9 mouse cellular contexts compared by ENCODE assay signal in the genomic region with DNA sequence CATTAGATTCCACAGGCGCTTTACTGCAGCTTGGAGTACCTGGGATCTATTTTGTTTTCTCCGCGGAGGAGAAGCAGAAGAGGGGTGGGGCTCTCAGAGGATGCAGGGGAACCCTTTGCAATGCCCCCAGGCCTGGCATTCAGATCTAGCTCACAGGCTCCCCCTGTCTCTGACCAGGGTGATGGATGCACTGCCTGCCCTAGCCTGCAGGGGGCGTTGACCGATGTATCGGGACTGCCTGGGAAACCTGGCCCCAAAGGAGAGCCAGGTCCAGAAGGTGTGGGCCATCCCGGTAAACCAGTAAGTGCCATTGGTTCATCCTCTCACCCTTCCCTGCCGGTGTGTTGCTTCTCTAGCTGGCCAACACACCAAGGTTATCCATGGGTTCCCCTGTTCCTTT. TPM values are rescaled to one million over a fixed set of nuclear protein-coding genes. Genes with fewer than 3 reads are reported as not detected.
DNase-seq lines count a peak whose midpoint lies in the region; ATAC-seq and TF ChIP-seq lines count a peak whose summit lies in the region.
"Had no signal": no experiment of that assay in that cellular context is flagged by ENCODE, and none has a peak within 500 bp of the region (broad histone marks: within the 10 kb centered on the region; RNA-seq: fewer than 3 reads in every experiment).

No protein-coding gene starts in this region.

- no peak overlapping the region for H3K4me2 ChIP-seq in forebrain, postnatal 0 days (ENCODE audit: low read depth)
- H3K4me2 ChIP-seq in forebrain, embryonic 12.5 days: no peak overlapping the region

- no peak overlapping the region for H3K4me3 ChIP-seq in forebrain, postnatal 0 days (ENCODE audit: low read depth, low read length)
- H3K4me3 ChIP-seq in forebrain, embryonic 12.5 days (replicated peaks): no peak overlapping the region
- no peak overlapping the region for H3K4me3 ChIP-seq in thymus, adult 2 months (ENCODE audit: control insufficient read depth, insufficient read depth, low read length)

- no peaks in the 10 kb centered on the region for H3K9me3 ChIP-seq in forebrain, postnatal 0 days (ENCODE audit: low read length)
- no peaks in the 10 kb centered on the region for H3K9me3 ChIP-seq in forebrain, embryonic 12.5 days

- TF ChIP-seq CTCF in forebrain, postnatal 0 days (IDR thresholded peaks at IDR 0.05; ENCODE audit: low read depth): peak; percentile 74
- TF ChIP-seq CTCF in thymus, adult 2 months (IDR thresholded peaks at IDR 0.05; ENCODE audit: borderline replicate concordance, control insufficient read depth, extremely low read depth, insufficient read depth, low read length, poor library complexity): peak; percentile 78

- no peak overlapping the region for H3K9ac ChIP-seq in forebrain, postnatal 0 days
- H3K9ac ChIP-seq in forebrain, embryonic 12.5 days: no peak overlapping the region

- no peak for ATAC-seq in forebrain, postnatal 0 days
- no peak for ATAC-seq in forebrain, embryonic 12.5 days (ENCODE audit: low FRiP score)
- ATAC-seq in hematopoietic stem cell, adult 5-6 weeks (replicated peaks in 1 of 2; ENCODE audit: insufficient read depth in 1 of 2, low FRiP score in 2 of 2, low TSS enrichment in 1 of 2, low read depth in 1 of 2, poor library complexity in 2 of 2, severe bottlenecking in 2 of 2): peak; percentile 22 to 49; a peak in 3 of 4 replicates
- no peak for ATAC-seq in frontal cortex, adult (ENCODE audit: low TSS enrichment)

- no peaks in the 10 kb centered on the region for H3K36me3 ChIP-seq in forebrain, postnatal 0 days (ENCODE audit: insufficient read depth)
- no peaks in the 10 kb centered on the region for H3K36me3 ChIP-seq in forebrain, embryonic 12.5 days (replicated peaks)
- H3K36me3 ChIP-seq in thymus, adult 2 months (ENCODE audit: control insufficient read depth, insufficient read depth, low read length): no peaks in the 10 kb centered on the region

- no peak for TF ChIP-seq POLR2A in thymus, adult 2 months (IDR thresholded peaks at IDR 0.05; ENCODE audit: control insufficient read depth, extremely low read depth, insufficient read depth, low read length, poor library complexity)

- no peaks in the 10 kb centered on the region for H3K27me3 ChIP-seq in forebrain, postnatal 0 days (ENCODE audit: insufficient read depth, low read length)
- no peaks in the 10 kb centered on the region for H3K27me3 ChIP-seq in forebrain, embryonic 12.5 days
- no peaks in the 10 kb centered on the region for H3K27me3 ChIP-seq in thymus, adult 2 months (ENCODE audit: control insufficient read depth, insufficient read depth, low read length)

- H3K27ac ChIP-seq in forebrain, postnatal 0 days (ENCODE audit: low read depth, low read length): no peak overlapping the region
- H3K27ac ChIP-seq in forebrain, embryonic 12.5 days: no peak overlapping the region
- no peak overlapping the region for H3K27ac ChIP-seq in thymus, adult 2 months (ENCODE audit: control insufficient read depth, insufficient read depth, low read length)

- DNase-seq in forebrain, postnatal 0 days: no peak
- DNase-seq in thymus, adult 2 months: peak; percentile 39
- no peak for DNase-seq in thymus, adult 18-20 months
- peak; percentile 71 for DNase-seq in retina, embryonic 14.5 days (ENCODE audit: low spot score)
- DNase-seq in heart, adult 9 months (ENCODE audit: low spot score in 2 of 2): no peak

- no peaks in the 10 kb centered on the region for H3K4me1 ChIP-seq in forebrain, postnatal 0 days (ENCODE audit: insufficient read depth)
- no peaks in the 10 kb centered on the region; the same call in 1 of the 2 replicates for H3K4me1 ChIP-seq in forebrain, embryonic 12.5 days
- no peaks in the 10 kb centered on the region for H3K4me1 ChIP-seq in thymus, adult 2 months (replicated peaks; ENCODE audit: control insufficient read depth, insufficient read depth, low read length)

- WGBS in forebrain, postnatal 0 days: 16% methylated on average over 8 of the region's 8 CpGs
- 12% methylated on average over 8 of the region's 8 CpGs for WGBS in forebrain, embryonic 12.5 days
- WGBS in thymus, adult 2 months: 36% methylated on average over 8 of the region's 8 CpGs

RNA-seq across cellular contexts. Expression of a gene that starts 19.2 kb away (rescaled TPM):
- 21.8 and 29.7 TPM in 2 replicates for total RNA-seq in forebrain, postnatal 0 days (2014; rRNA removed)
- polyA plus RNA-seq in forebrain, postnatal 0 days (2015; fragmentation: Nextera tagmentation; extraction: Ambion mirVana): 6.8 and 7.5 TPM in 2 replicates
- polyA plus RNA-seq in forebrain, embryonic 12.5 days (2016; fragmentation: Nextera tagmentation; extraction: Ambion mirVana): 10.8 and 14.8 TPM in 2 replicates
- 2.6 and 4.4 TPM in 2 replicates for polyA plus RNA-seq in thymus, adult 2 months (2012; rRNA removed)
- total RNA-seq in hematopoietic stem cell, adult 5-6 weeks (2017): 15.6 and 31.5 TPM in 2 replicates
- total RNA-seq: neutrophil, adult 5-6 weeks had no signal

RNA-seq across cellular contexts. Expression of a gene that starts 35.5 kb away (rescaled TPM):
- 51.6 and 52.9 TPM in 2 replicates for total RNA-seq in forebrain, postnatal 0 days (2014; rRNA removed)
- 58.5 and 60.7 TPM in 2 replicates for polyA plus RNA-seq in forebrain, postnatal 0 days (2015; fragmentation: Nextera tagmentation; extraction: Ambion mirVana)
- polyA plus RNA-seq in forebrain, embryonic 12.5 days (2016; fragmentation: Nextera tagmentation; extraction: Ambion mirVana): 60.4 and 61.4 TPM in 2 replicates
- polyA plus RNA-seq in thymus, adult 2 months (2012; rRNA removed): 103 and 105 TPM in 2 replicates
- total RNA-seq in hematopoietic stem cell, adult 5-6 weeks (2017): 15.4 and 17.9 TPM in 2 replicates

Comparison
In these comparisons a context has a peak if more than half of its experiments do, and no peak if none do; other contexts are left out.
1. DNase-seq: peak in thymus, adult 2 months (single experiment) and retina, embryonic 14.5 days (single experiment); none in forebrain, postnatal 0 days (single experiment), thymus, adult 18-20 months (0 of 2) and heart, adult 9 months (0 of 2).
2. ATAC-seq: peak in hematopoietic stem cell, adult 5-6 weeks (2 of 2); none in forebrain, postnatal 0 days (single experiment), forebrain, embryonic 12.5 days (single experiment) and frontal cortex, adult (single experiment).